Mouse (Mus musculus) heart, adult 2 months (tissue): ENCODE data around the gene Olfr353. TPM values are rescaled to one million over a fixed set of nuclear protein-coding genes. Genes with fewer than 3 reads are reported as not detected.

Experiments used
- DNase-seq, 2 experiments: peaks; one replicate each; pipeline ENCODE4 v3.0.0; 2021
- H3K27ac ChIP-seq: fragments of 200-600 bp; 2 replicates; pipeline ENCODE4 v1.8.1; 2022
- H3K27me3 ChIP-seq: fragments of 200-500 bp; 2 replicates; pipeline ENCODE4 v1.6.1; 2012; ENCODE audit warnings: mild to moderate bottlenecking, low read length, inconsistent platforms, mixed read lengths; ENCODE audit not compliant: control insufficient read depth, insufficient read depth
- H3K36me3 ChIP-seq: fragments of 200-500 bp; 2 replicates; pipeline ENCODE4 v1.6.1; 2012; ENCODE audit warnings: low read length, inconsistent platforms; ENCODE audit not compliant: control insufficient read depth, insufficient read depth
- H3K4me1 ChIP-seq: fragments of 200-500 bp; 2 replicates; pipeline ENCODE4 v1.6.1; 2011; ENCODE audit warnings: low read length; ENCODE audit not compliant: control insufficient read depth, insufficient read depth
- H3K4me3 ChIP-seq: fragments of 200-600 bp; 2 replicates; pipeline ENCODE4 v1.8.1; 2022
- H3K79me2 ChIP-seq: fragments of 200-500 bp; replicated peaks from 2 replicates; pipeline ENCODE4 v1.6.1; 2012; ENCODE audit warnings: mild to moderate bottlenecking, inconsistent platforms, low read length, moderate library complexity, mixed read lengths; ENCODE audit not compliant: control insufficient read depth, insufficient read depth
- H3K9ac ChIP-seq: fragments of 200-500 bp; 2 replicates; pipeline ENCODE4 v1.6.1; 2012; ENCODE audit warnings: low read depth, mild to moderate bottlenecking, control low read depth, inconsistent platforms, low read length, mixed read lengths
- CTCF ChIP-seq: fragments of 200-600 bp; IDR thresholded peaks from 2 replicates; pipeline ENCODE4 v1.8.1; 2022; ENCODE audit warnings: antibody characterized with exemption, mild to moderate bottlenecking, moderate library complexity
- EP300 ChIP-seq: fragments of 200-500 bp; IDR thresholded peaks from 2 replicates; pipeline ENCODE4 v1.6.1; 2011; ENCODE audit warnings: low read depth, low read length, control low read depth; ENCODE audit not compliant: insufficient read depth
- POLR2A ChIP-seq: fragments of 200-500 bp; IDR thresholded peaks from 2 replicates; pipeline ENCODE4 v1.6.1; 2011; ENCODE audit warnings: mild to moderate bottlenecking, low read depth, low read length, control low read depth; ENCODE audit not compliant: insufficient read depth
- WGBS: fragments of 180-500 bp; shearing (Covaris S2); methylation state at CpG from one replicate; pipeline ENCODE4 v1.1.7; 2018; 5-methylcytosine and 5-hydroxymethylcytosine counted together
- intact Hi-C: fragments of 180-260 bp; cut with DNase I; formaldehyde crosslinking; loops from one replicate; pipeline ENCODE4 v1.15.1; 2025
- long read RNA-seq: library from polyadenylated mRNA; stranded (forward); transcript quantifications from one replicate; pipeline ENCODE4 v2.0.0, GENCODE M21; 2021
- polyA plus RNA-seq: library from polyadenylated mRNA; depleted of rRNA; stranded (reverse); fragments of >200 nt; gene quantifications from 2 replicates; pipeline ENCODE4 v1.2.3, GENCODE M21; 2012; rRNA removed
- total RNA-seq, 2 experiments: library from RNA; stranded (reverse); gene quantifications; 2 replicates each; pipeline ENCODE4 v1.2.3; 2021

Gene Olfr353
- not detected for total RNA-seq
- not detected in 2 replicates for polyA plus RNA-seq
- long read RNA-seq, result 0 reads

GRCm38 (mm10) chr2:36892836-36893235, at the start of gene Olfr353:
Gene Olfr353, minus strand, starts transcription at chr2:36892936.
- Histone ChIP-seq H3K27ac (no peak within 1 kb of the TSS), H3K27me3 (no peaks in the 10 kb centered on the region), H3K9ac (no peak within 1 kb of the TSS), H3K4me3 (no peak within 1 kb of the TSS), H3K4me1 (no peaks in the 10 kb centered on the region), H3K79me2 (no peaks in the 10 kb centered on the region), H3K36me3 (no peaks in the 10 kb centered on the region)
- no peak for DNase-seq
- TF ChIP-seq POLR2A (no peak), EP300 (no peak), CTCF (no peak)
- intact Hi-C loops, result no loop called here

GRCm38 (mm10) chr2:36936821-36937220, 44.1 kb upstream of the Olfr353 start, which contains the start of gene Olfr356:
Gene Olfr356, plus strand, starts transcription at chr2:36937121.
- WGBS, result 67% methylated on average over 2 of the region's 2 CpGs
- intact Hi-C loops, result no loop called here

GRCm38 (mm10) chr2:36928797-36929196, 36.1 kb upstream of the Olfr353 start, which contains the start of gene Olfr355:
Gene Olfr355, minus strand, starts transcription at chr2:36928897.
- no peak within 1 kb of the TSS for H3K4me3 ChIP-seq
- intact Hi-C loops, result no loop called here
- no peak for TF ChIP-seq CTCF
- TF ChIP-seq EP300, result no peak
- TF ChIP-seq POLR2A, result no peak
- H3K4me1 ChIP-seq, result no peaks in the 10 kb centered on the region
- H3K27me3 ChIP-seq, result no peaks in the 10 kb centered on the region
- H3K79me2 ChIP-seq, result no peaks in the 10 kb centered on the region
- no peak within 1 kb of the TSS for H3K27ac ChIP-seq
- DNase-seq, result no peak
- H3K36me3 ChIP-seq, result no peaks in the 10 kb centered on the region
- H3K9ac ChIP-seq, result no peak within 1 kb of the TSS

More at GRCm38 (mm10) chr2:36936821-36937220, 44.1 kb upstream of the Olfr353 start, which contains the start of gene Olfr356:
- TF ChIP-seq EP300 (no peak), POLR2A (no peak), CTCF (no peak)
- no peak within 1 kb of the TSS for H3K9ac ChIP-seq
- no peaks in the 10 kb centered on the region for H3K79me2 ChIP-seq
- H3K27me3 ChIP-seq, result no peaks in the 10 kb centered on the region
- no peak for DNase-seq
- H3K4me3 ChIP-seq, result no peak within 1 kb of the TSS
- H3K27ac ChIP-seq, result no peak within 1 kb of the TSS
- H3K36me3 ChIP-seq, result no peaks in the 10 kb centered on the region
- H3K4me1 ChIP-seq, result no peaks in the 10 kb centered on the region

- H3K4me3 ChIP-seq, result no peak within 1 kb of the TSS
- no peaks in the 10 kb centered on the region for H3K4me1 ChIP-seq
- H3K27ac ChIP-seq, result no peak within 1 kb of the TSS
- no peak for DNase-seq
- no peaks in the 10 kb centered on the region for H3K36me3 ChIP-seq
- no peaks in the 10 kb centered on the region for H3K79me2 ChIP-seq
- TF ChIP-seq EP300 (no peak), POLR2A (no peak), CTCF (no peak)
- no peak within 1 kb of the TSS for H3K9ac ChIP-seq
- intact Hi-C loops, result no loop called here
- H3K27me3 ChIP-seq, result no peaks in the 10 kb centered on the region
These were observed 12.6 kb upstream of the Olfr353 start, which contains the start of gene Olfr354 for GRCm38 (mm10) chr2:36905380-36905779. Gene Olfr354, plus strand, starts transcription at chr2:36905680.

GRCm38 (mm10) chr2:36897114-36897513, 4.4 kb upstream of the Olfr353 start:
- H3K4me3 ChIP-seq, result no peak overlapping the region
- DNase-seq, result no peak
- H3K27me3 ChIP-seq, result no peaks in the 10 kb centered on the region
- intact Hi-C loops, result no loop called here
- no peaks in the 10 kb centered on the region for H3K36me3 ChIP-seq
- H3K79me2 ChIP-seq, result no peaks in the 10 kb centered on the region
- no peak overlapping the region for H3K9ac ChIP-seq
- no peaks in the 10 kb centered on the region for H3K4me1 ChIP-seq
- no peak overlapping the region for H3K27ac ChIP-seq
- TF ChIP-seq EP300, result no peak
- no peak for TF ChIP-seq CTCF
- no peak for TF ChIP-seq POLR2A

GRCm38 (mm10) chr2:36868160-36868559, 24.6 kb downstream of the Olfr353 start, which contains the start of gene Olfr352:
Gene Olfr352, plus strand, starts transcription at chr2:36868460.
- Histone ChIP-seq H3K79me2 (no peaks in the 10 kb centered on the region), H3K4me3 (no peak within 1 kb of the TSS), H3K27ac (no peak within 1 kb of the TSS), H3K4me1 (no peaks in the 10 kb centered on the region), H3K27me3 (no peaks in the 10 kb centered on the region), H3K9ac (no peak within 1 kb of the TSS), H3K36me3 (no peaks in the 10 kb centered on the region)
- intact Hi-C loops, result no loop called here
- no peak for DNase-seq
- WGBS, result 70% methylated on average over 1 of the region's 1 CpGs
- TF ChIP-seq POLR2A (no peak), CTCF (no peak), EP300 (no peak)
